Mouse (Mus musculus) bone marrow, adult 2 months (tissue): Measurements from ENCODE around the gene Ccdc190.

ENCODE experiments used
- CTCF ChIP-seq: fragments of 200-500 bp; IDR thresholded peaks from 2 replicates; pipeline ENCODE4 v1.5.1; 2011; ENCODE audit warnings: low read length, control low read depth; ENCODE audit not compliant: control insufficient read depth, insufficient read depth
- POLR2A ChIP-seq: fragments of 200-500 bp; IDR thresholded peaks from 2 replicates; pipeline ENCODE4 v1.6.1; 2011; ENCODE audit warnings: low read depth, mild to moderate bottlenecking, control low read depth, low read length, borderline replicate concordance; ENCODE audit not compliant: control insufficient read depth

DNA sequence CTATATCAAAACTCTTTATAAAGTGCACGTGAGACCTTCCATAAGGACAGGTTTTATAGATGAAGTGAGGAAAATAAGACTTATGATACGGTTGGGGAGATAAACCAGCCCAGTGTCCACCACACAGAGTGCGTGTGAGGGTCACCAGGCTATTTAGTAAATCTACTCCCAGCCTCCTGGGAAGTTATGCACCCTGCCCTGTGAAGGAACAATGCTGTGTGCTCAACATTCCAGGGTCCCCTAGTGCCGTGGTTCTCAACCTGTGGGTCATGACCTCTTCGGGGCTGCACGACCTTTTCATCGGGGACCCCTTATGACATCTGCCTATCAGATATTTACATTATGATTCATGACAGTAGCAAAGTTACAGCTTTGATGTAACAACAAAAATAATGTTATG lies 19.8 kb downstream of the Ccdc190 start:
- TF ChIP-seq POLR2A (no peak), CTCF (no peak)
